Mouse (Mus musculus) activated CD4-positive, CD25-positive, alpha-beta regulatory T cell, adult 4 months (primary cell): ENCODE data around the gene Mdga2. TPM values are rescaled to one million over a fixed set of nuclear protein-coding genes. Genes with fewer than 3 reads are reported as not detected.

Experiments
- ATAC-seq: one replicate; pipeline ENCODE4 v1.8.0; 2017
- polyA plus RNA-seq, 2 experiments: library from polyadenylated mRNA; unstranded; fragments of 100-300 nt; shearing (Covaris generic); gene quantifications; one replicate each; pipeline ENCODE4 v1.2.1; 2017

Mdga2 gene
- polyA plus RNA-seq, 2 experiments from 2014 or later = 0.33 TPM; not detected in 1

- ATAC-seq = no peak
Measured at GRCm38 (mm10) chr12:66702781-66703180, 519.6 kb downstream of the Mdga2 start.

- ATAC-seq = no peak
Measured at GRCm38 (mm10) chr12:66679558-66679957, 542.8 kb downstream of the Mdga2 start.

GRCm38 (mm10) chr12:66648605-66649552 lies 573.5 kb downstream of the Mdga2 start:
- no peak for ATAC-seq

- ATAC-seq = no peak
Measured at GRCm38 (mm10) chr12:66640408-66640807, 581.9 kb downstream of the Mdga2 start.

- no peak for ATAC-seq
Measured at GRCm38 (mm10) chr12:66619944-66620343, 602.4 kb downstream of the Mdga2 start.

- ATAC-seq = no peak
Measured at GRCm38 (mm10) chr12:66591617-66592230, 630.6 kb downstream of the Mdga2 start.

- ATAC-seq = no peak
Measured at GRCm38 (mm10) chr12:66565396-66565795, 657.0 kb downstream of the Mdga2 start.

- ATAC-seq = no peak
Measured at GRCm38 (mm10) chr12:66556846-66557245, 665.5 kb downstream of the Mdga2 start.

- no peak for ATAC-seq
Measured at GRCm38 (mm10) chr12:66556178-66556820, 666.0 kb downstream of the Mdga2 start.

GRCm38 (mm10) chr12:66524973-66525372 lies 697.4 kb downstream of the Mdga2 start:
- no peak for ATAC-seq

- no peak for ATAC-seq
Measured at GRCm38 (mm10) chr12:66499258-66499657, 723.1 kb downstream of the Mdga2 start.

- ATAC-seq = no peak
Measured at GRCm38 (mm10) chr12:66470868-66471267, 751.5 kb downstream of the Mdga2 start.

GRCm38 (mm10) chr12:66470243-66470863 lies 752.0 kb downstream of the Mdga2 start:
- ATAC-seq = no peak

GRCm38 (mm10) chr12:66465516-66465915 lies 756.8 kb downstream of the Mdga2 start:
- ATAC-seq = no peak

GRCm38 (mm10) chr12:66443340-66443739 lies 779.0 kb downstream of the Mdga2 start:
- no peak for ATAC-seq
